Mouse (Mus musculus) thymus, postnatal 0 days (tissue): ENCODE measurements around the gene Filip1. TPM values are rescaled to one million over a fixed set of nuclear protein-coding genes. Genes with fewer than 3 reads are reported as not detected.
A peak's percentile ranks its signal among the peaks of the same experiment; 100 is the strongest.
"Not testable (repeated sequence)": the region's sequence is repeated elsewhere in the genome, so short reads cannot be mapped to it uniquely, and the experiment has no call there.

ENCODE experiments used
- DNase-seq: peaks from one replicate; pipeline ENCODE4 v3.0.0-alpha.2; 2015; ENCODE audit warnings: low spot score
- polyA plus RNA-seq: library from polyadenylated mRNA; unstranded; fragments of >200 nt; fragmentation: Nextera tagmentation; extraction: Ambion mirVana; gene quantifications from 2 replicates; pipeline ENCODE4 v1.2.1, GENCODE M21; 2015

Filip1 gene
- polyA plus RNA-seq = 1.1 and 1.6 TPM in 2 replicates

DNA sequence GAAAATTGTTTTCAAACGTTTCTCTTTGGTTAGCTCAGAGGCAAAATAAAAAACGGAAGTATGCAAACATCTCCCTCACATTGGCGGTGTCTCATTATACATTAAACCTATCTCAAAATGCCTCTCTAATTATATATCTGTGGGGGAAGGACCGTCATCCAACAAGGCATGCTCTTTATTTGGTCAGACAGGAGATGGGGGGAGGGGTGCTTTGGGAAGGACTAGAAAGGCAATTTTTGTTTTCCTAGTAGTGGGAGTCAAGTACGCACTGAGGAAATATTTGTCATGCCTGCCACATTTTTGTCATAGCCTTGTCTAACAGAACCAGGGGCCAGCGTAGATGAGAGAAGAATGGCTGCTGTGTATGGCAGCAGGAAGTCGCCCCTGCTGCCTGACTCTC is at the start of gene Filip1:
Filip1 (minus strand) TSS at position 101 of the 400 bp plus-strand sequence.
- no peak for DNase-seq

DNA sequence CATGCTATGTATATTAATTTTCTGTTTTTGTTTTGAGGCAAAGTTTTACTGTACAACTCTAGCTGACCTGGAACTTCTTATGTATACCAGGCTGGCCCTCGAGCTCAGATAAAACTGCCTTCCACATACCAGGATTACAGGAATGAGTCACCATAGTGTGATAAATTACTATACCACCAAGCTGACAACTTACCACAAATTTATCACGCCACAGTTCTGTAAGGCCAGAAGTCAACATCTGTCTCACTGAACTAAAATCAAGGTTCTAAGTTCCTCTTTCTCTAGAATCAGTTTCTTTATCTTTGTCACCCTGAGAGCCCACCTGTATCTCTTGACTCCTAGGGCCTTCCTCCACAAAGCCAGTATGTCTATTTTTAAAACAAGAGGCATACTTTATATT is 45.0 kb upstream of the Filip1 start:
- DNase-seq = peak; percentile 1

GRCm38 (mm10) chr9:80052951-80053350 is 40.3 kb upstream of the Filip1 start:
- DNase-seq = no peak

- not testable (repeated sequence) for DNase-seq
Observed at GRCm38 (mm10) chr9:80049271-80049670, 36.6 kb upstream of the Filip1 start.

DNA sequence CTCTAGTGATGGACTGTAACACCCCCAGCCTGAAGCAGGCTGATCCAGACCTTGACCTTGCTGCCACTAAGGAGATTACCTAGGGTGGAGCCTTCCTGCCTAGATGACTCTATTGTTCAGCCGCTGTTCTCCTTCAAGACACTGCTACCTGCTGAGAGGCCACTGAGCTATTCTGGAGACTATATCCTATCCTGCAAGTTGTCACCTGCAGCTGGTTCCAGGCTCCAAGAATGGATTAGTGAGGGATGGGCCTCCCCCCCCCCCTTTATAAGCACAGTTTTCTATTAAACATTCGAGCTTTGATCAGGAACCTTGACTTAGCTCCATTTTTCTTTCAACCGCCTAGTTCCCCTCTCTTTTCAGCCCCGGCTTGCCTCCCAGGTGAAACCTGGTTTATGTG is 31.6 kb upstream of the Filip1 start:
- DNase-seq = not testable (repeated sequence)

DNA sequence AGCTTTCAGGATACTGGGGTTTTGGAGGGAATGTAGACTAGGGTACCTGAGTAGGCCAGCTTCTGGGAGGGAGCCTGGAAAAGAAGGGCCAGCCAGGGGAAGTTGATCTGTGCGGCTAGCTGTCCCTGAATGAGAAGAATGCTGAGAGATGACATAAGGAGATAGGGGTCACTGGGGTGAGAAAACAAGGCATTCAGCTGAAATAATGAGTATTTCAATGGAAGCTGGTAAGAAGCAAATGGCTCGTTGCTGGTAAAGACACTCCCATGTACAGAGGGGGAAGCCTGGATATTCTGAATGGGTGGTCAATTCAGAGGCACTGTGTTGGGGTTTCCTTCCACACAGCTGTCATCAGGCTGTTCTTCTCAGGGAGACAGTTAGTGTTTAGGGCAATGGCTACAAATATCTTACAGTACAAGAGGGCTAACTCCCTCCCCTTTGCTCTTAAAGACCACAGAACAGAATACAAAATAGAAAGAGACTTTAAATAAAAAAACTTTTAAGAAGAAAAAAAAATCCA is 26.7 kb upstream of the Filip1 start:
- DNase-seq = no peak

DNA sequence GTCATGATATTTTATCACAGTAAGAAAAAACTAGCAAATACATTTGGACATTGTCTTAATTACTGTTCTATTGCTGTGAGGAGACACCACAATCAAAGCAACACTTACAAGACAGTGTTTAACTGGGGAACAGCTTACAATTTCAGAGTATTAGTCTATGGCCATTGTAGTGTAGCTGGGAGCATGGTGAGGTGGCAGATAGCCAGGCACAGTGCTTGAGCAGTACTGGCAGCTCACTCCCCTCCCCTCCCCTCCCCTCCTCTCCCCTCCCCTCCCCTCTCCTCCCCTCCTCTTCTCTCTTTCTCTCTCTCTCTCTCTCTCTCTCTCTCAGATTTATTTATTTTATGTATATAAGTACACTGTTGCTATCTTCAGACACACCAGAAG is 25.3 kb upstream of the Filip1 start:
- no peak for DNase-seq

- DNase-seq = no peak
Observed at GRCm38 (mm10) chr9:80037262-80037996, 24.8 kb upstream of the Filip1 start.

DNA sequence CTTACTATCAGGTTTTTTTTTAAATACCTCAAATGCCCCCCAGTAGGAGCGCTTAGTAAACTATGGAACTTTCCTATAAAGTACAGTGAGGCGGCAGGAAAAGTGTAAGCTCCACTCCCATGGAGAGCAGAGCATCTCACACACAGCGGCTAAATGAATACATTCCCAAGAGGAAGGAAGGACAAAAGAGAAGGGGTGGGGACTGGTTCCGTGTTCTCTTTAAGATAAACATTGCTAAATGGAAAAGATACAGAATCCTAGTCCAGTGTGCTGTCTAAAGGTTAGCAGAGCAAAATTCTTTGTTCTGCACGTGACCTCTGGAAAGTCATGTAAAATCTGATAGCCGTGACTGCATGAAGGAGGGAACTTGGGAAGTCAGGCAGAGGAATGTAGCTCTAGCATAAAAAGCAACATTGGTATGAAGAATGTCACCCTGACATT is 13.9 kb upstream of the Filip1 start:
- no peak for DNase-seq

DNA sequence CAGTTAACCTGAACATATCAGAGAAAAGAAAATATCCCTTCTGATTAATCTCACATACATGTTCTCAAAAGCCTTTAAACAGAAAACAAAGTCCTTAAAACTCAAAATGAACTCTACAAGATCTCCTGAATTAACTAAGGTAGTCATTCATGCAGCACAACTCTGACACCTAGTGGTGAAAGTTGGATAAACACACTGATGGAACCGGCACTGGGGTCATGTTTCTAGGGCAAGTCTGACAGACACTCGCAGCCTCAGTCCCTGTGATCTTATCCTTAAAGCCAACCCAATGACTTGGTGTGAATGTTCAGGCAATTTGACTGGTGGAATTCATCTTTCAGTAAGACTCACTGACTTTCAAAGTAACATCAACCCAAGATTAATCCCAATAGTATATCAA is 13.4 kb upstream of the Filip1 start:
- DNase-seq = peak; percentile 80

DNA sequence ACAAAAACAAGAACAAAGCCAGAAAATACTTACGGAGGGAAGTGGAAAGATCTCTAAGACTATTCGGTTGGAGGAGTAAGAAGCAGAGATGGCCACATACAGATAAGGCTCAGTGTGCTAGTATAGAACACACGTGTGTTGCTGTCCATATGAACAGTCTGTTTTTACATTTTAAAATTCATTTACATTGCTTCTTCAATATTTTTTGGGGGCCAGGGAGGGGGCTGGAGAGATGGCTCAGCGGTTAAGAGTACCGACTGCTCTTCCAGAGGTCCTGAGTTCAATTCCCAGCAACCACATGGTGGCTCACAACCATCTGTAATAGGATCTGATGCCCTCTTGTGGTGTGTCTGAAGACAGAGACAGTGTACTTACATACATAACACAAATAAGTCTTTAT is 12.7 kb upstream of the Filip1 start:
- DNase-seq = not testable (repeated sequence)

GRCm38 (mm10) chr9:80022821-80023220 is 10.2 kb upstream of the Filip1 start:
- DNase-seq = no peak

GRCm38 (mm10) chr9:80021648-80022047 is 9.0 kb upstream of the Filip1 start:
- DNase-seq = no peak

- DNase-seq = no peak
Observed at GRCm38 (mm10) chr9:80020429-80020828, 7.8 kb upstream of the Filip1 start.

- no peak for DNase-seq
Observed at GRCm38 (mm10) chr9:80012016-80012415, 635 bp downstream of the Filip1 start.

DNA sequence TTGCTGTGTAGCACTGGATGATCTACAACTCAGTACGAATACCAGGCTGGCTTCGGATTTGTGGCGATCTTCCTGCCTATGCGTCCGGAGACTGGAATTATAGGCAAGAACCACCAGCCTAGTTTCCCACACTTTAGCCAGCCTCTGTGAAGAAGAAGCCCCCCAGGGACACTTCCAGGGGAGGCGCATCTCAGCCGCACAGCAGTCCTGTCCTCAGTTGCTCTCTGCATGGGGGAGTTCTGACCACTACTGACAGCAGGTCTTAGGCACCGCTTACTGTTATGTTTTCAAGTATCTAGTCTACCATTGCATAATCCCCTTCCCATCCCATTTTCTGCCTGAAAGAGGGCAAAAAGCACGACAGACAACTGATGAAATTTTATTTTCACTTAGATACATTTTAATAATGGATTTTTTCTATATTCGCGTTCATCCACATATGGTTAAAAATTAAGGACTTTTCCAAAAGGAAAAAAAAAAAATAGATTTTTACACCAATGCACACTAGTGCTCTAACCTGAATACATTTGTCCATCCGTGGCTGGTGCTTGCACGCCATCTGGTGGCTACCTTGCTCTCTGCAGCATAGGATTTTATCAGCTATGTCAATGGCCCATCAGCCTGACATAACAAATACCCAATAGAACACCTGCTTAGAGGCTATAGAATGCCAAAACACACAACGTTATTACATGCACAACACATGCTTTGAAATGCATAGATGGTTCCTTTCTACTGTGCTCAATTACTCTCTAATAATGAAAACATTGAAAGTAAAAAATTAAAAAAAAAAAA is 10.1 kb downstream of the Filip1 start:
- peak; percentile 77 for DNase-seq

- DNase-seq = no peak
Observed at GRCm38 (mm10) chr9:79997282-79997681, 15.4 kb downstream of the Filip1 start.

- DNase-seq = no peak
Observed at GRCm38 (mm10) chr9:79994296-79994695, 18.4 kb downstream of the Filip1 start.

- no peak for DNase-seq
Observed at GRCm38 (mm10) chr9:79993066-79993465, 19.6 kb downstream of the Filip1 start.

- DNase-seq = no peak
Observed at GRCm38 (mm10) chr9:79990456-79991017, 22.1 kb downstream of the Filip1 start.

- no peak for DNase-seq
Observed at GRCm38 (mm10) chr9:79989703-79990102, 22.9 kb downstream of the Filip1 start.

DNA sequence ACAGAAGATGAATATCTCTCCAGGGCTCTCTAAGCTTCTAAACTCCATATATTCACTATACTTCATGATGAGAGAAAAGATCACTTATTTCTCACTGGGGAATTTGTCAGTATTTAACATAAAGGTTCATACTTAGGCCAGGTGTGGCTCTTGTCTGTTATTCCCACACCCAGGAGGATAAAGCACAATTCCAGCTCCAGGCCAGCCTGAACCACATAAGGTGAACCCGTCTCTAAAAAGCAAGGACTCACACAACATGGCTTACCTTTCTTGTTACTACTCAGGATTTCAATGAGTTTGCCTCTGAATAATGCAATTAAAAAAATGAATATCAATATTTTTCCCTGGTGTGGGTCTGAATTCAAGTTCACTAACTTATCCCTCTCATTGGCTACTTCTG is 23.6 kb downstream of the Filip1 start:
- no peak for DNase-seq
